Mouse (Mus musculus) layer of hippocampus, adult 11-12 months (tissue): ENCODE measurements around the gene Ube2o.
"Not testable (repeated sequence)": the region's sequence is repeated elsewhere in the genome, so short reads cannot be mapped to it uniquely, and the experiment has no call there.

ENCODE experiments used
- DNase-seq: peaks from one replicate; pipeline ENCODE4 v3.0.0; 2022; ENCODE audit warnings: low spot score

Ube2o gene

GRCm38 (mm10) chr11:116513531-116514038, 67.7 kb downstream of the Ube2o start:
- no peak for DNase-seq

- DNase-seq: no peak
Observed at GRCm38 (mm10) chr11:116512987-116513386, 68.3 kb downstream of the Ube2o start.

- DNase-seq: no peak
Observed at GRCm38 (mm10) chr11:116512154-116512553, 69.1 kb downstream of the Ube2o start.

- DNase-seq: no peak
Observed at GRCm38 (mm10) chr11:116511301-116511868, 69.9 kb downstream of the Ube2o start.

- no peak for DNase-seq
Observed at GRCm38 (mm10) chr11:116508689-116509088, 72.6 kb downstream of the Ube2o start.

- no peak for DNase-seq
Observed at GRCm38 (mm10) chr11:116506151-116506875, 74.9 kb downstream of the Ube2o start.

GRCm38 (mm10) chr11:116505573-116505972, 75.7 kb downstream of the Ube2o start:
- DNase-seq: no peak

GRCm38 (mm10) chr11:116504516-116504915, 76.7 kb downstream of the Ube2o start:
- no peak for DNase-seq

GRCm38 (mm10) chr11:116501005-116501746, 80.1 kb downstream of the Ube2o start:
- DNase-seq: peak; percentile 54

- DNase-seq: no peak
Observed at GRCm38 (mm10) chr11:116499018-116499417, 82.2 kb downstream of the Ube2o start.

- DNase-seq: no peak
Observed at GRCm38 (mm10) chr11:116498596-116498995, 82.7 kb downstream of the Ube2o start.

- DNase-seq: no peak
Observed at GRCm38 (mm10) chr11:116497313-116497712, 83.9 kb downstream of the Ube2o start.

- peak; percentile 56 for DNase-seq
Observed at GRCm38 (mm10) chr11:116494474-116495174, 86.6 kb downstream of the Ube2o start.

- DNase-seq: peak; percentile 54
Observed at GRCm38 (mm10) chr11:116493795-116494252, 87.4 kb downstream of the Ube2o start, which contains the start of gene Prpsap1. Prpsap1 (minus strand) TSS chr11:116494202.

- no peak for DNase-seq
Observed at GRCm38 (mm10) chr11:116493191-116493590, 88.1 kb downstream of the Ube2o start.

GRCm38 (mm10) chr11:116492507-116492906, 88.7 kb downstream of the Ube2o start:
- not testable (repeated sequence) for DNase-seq

- DNase-seq: no peak
Observed at GRCm38 (mm10) chr11:116491338-116491737, 89.9 kb downstream of the Ube2o start.

GRCm38 (mm10) chr11:116490232-116491107, 90.8 kb downstream of the Ube2o start:
- DNase-seq: peak; percentile 87

- DNase-seq: no peak
Observed at GRCm38 (mm10) chr11:116489771-116490231, 91.4 kb downstream of the Ube2o start.

GRCm38 (mm10) chr11:116488693-116489375, 92.4 kb downstream of the Ube2o start:
- no peak for DNase-seq
